Comparison of ENCODE assay signal across 16 mouse cellular contexts in the genomic region with DNA sequence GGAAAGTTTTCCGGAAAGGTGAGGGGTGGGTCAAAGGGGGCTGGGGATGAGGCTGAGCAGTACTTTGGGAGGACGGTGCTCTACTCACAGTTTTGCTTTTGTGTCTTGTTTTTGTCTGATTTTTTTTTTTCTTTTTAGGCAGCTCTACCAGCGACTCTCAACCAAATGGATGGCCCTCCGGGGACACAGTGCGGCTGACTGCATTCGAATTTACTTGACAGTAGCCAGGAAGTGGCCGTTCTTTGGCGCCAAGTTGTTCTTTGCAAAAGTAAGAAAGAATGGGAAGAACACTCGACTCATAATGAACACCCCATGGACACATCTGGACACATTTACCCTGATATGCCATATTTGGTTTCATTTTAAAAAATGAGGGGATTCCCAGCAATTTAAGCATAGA. TPM values are rescaled to one million over a fixed set of nuclear protein-coding genes. Genes with fewer than 3 reads are reported as not detected.
A peak's percentile ranks its signal among the peaks of the same experiment; 100 is the strongest.
DNase-seq lines count a peak whose midpoint lies in the region; ATAC-seq lines count a peak whose summit lies in the region.
"Had no signal": no experiment of that assay in that cellular context is flagged by ENCODE, and none has a peak within 500 bp of the region (broad histone marks: within the 10 kb centered on the region; RNA-seq: fewer than 3 reads in every experiment).

No protein-coding gene starts in this region.

- WGBS in heart, embryonic 10.5 days, result 80% methylated on average over 9 of the region's 9 CpGs
- 54% methylated on average over 9 of the region's 9 CpGs for WGBS in embryonic facial prominence, embryonic 11.5 days
- 94% methylated on average over 9 of the region's 9 CpGs for WGBS in forebrain, embryonic 14.5 days

- no peaks in the 10 kb centered on the region for H3K27me3 ChIP-seq in heart, embryonic 10.5 days (ENCODE audit: insufficient read depth, poor library complexity, severe bottlenecking)
- H3K27me3 ChIP-seq in embryonic facial prominence, embryonic 11.5 days (ENCODE audit: control insufficient read depth, insufficient read depth, low read length), result no peaks in the 10 kb centered on the region
- no peaks in the 10 kb centered on the region for H3K27me3 ChIP-seq in forebrain, embryonic 14.5 days (replicated peaks; ENCODE audit: control insufficient read depth, insufficient read depth, low read length)
- H3K27me3 ChIP-seq: heart, embryonic 15.5 days; hindbrain, embryonic 15.5 days; liver, embryonic 13.5 days had no signal

- H3K4me3 ChIP-seq in heart, embryonic 10.5 days, result no peak overlapping the region
- H3K4me3 ChIP-seq in embryonic facial prominence, embryonic 11.5 days (ENCODE audit: low read depth, low read length), result no peak overlapping the region
- no peak overlapping the region for H3K4me3 ChIP-seq in forebrain, embryonic 14.5 days (ENCODE audit: low read depth, low read length)
- H3K4me3 ChIP-seq: heart, embryonic 15.5 days; hindbrain, embryonic 15.5 days; liver, embryonic 13.5 days; myocyte had no signal

- no peak overlapping the region for H3K9ac ChIP-seq in embryonic facial prominence, embryonic 11.5 days (replicated peaks; ENCODE audit: low read length)
- no peak overlapping the region for H3K9ac ChIP-seq in forebrain, embryonic 14.5 days (ENCODE audit: low read length)
- H3K9ac ChIP-seq: heart, embryonic 15.5 days; hindbrain, embryonic 15.5 days; liver, embryonic 13.5 days had no signal

- no peak overlapping the region for H3K27ac ChIP-seq in heart, embryonic 10.5 days
- H3K27ac ChIP-seq in embryonic facial prominence, embryonic 11.5 days (replicated peaks; ENCODE audit: low read depth, low read length), result no peak overlapping the region
- H3K27ac ChIP-seq in forebrain, embryonic 14.5 days (ENCODE audit: low read depth, low read length), result no peak overlapping the region
- H3K27ac ChIP-seq: heart, embryonic 15.5 days; hindbrain, embryonic 15.5 days; liver, embryonic 13.5 days had no signal

- H3K9me3 ChIP-seq in heart, embryonic 10.5 days, result no peaks in the 10 kb centered on the region
- H3K9me3 ChIP-seq in embryonic facial prominence, embryonic 11.5 days (replicated peaks; ENCODE audit: control insufficient read depth, low read length), result no peaks in the 10 kb centered on the region
- H3K9me3 ChIP-seq in forebrain, embryonic 14.5 days (replicated peaks; ENCODE audit: control insufficient read depth, low read length), result no peaks in the 10 kb centered on the region
- H3K9me3 ChIP-seq: heart, embryonic 15.5 days; hindbrain, embryonic 15.5 days had no signal

- H3K4me2 ChIP-seq in embryonic facial prominence, embryonic 11.5 days (ENCODE audit: low read depth, low read length), result no peak overlapping the region
- no peak overlapping the region for H3K4me2 ChIP-seq in forebrain, embryonic 14.5 days (ENCODE audit: low read length)
- H3K4me2 ChIP-seq: heart, embryonic 15.5 days; hindbrain, embryonic 15.5 days; liver, embryonic 13.5 days; midbrain, embryonic 11.5 days had no signal

- H3K4me1 ChIP-seq in heart, embryonic 10.5 days, result peaks cover 2% of the 10 kb centered on the region; the same call in 1 of the 2 replicates
- H3K4me1 ChIP-seq in embryonic facial prominence, embryonic 11.5 days (ENCODE audit: control insufficient read depth, insufficient read depth, low read length), result no peaks in the 10 kb centered on the region
- no peaks in the 10 kb centered on the region for H3K4me1 ChIP-seq in forebrain, embryonic 14.5 days (ENCODE audit: control insufficient read depth, insufficient read depth, low read length)
- H3K4me1 ChIP-seq: heart, embryonic 15.5 days; hindbrain, embryonic 15.5 days; liver, embryonic 13.5 days had no signal

- no peak for ATAC-seq in embryonic facial prominence, embryonic 11.5 days (replicated peaks; ENCODE audit: insufficient number of reproducible peaks, low FRiP score, low TSS enrichment, low read depth)
- ATAC-seq in forebrain, embryonic 14.5 days, result no peak

- H3K36me3 ChIP-seq in heart, embryonic 10.5 days, result peaks cover 18% of the 10 kb centered on the region; the same call in 1 of the 2 replicates
- H3K36me3 ChIP-seq in embryonic facial prominence, embryonic 11.5 days (replicated peaks; ENCODE audit: control insufficient read depth, insufficient read depth, low read depth, low read length), result no peaks in the 10 kb centered on the region; the same call in 1 of the 2 replicates
- no peaks in the 10 kb centered on the region for H3K36me3 ChIP-seq in forebrain, embryonic 14.5 days (ENCODE audit: control insufficient read depth, insufficient read depth, low read length)
- H3K36me3 ChIP-seq: G1E had no signal

- DNase-seq in heart, adult 8-10 months (ENCODE audit: low spot score), result peak; percentile 27
- no peak for DNase-seq in heart, embryonic 10.5 days (ENCODE audit: low spot score)
- DNase-seq in 3T3-L1 (ENCODE audit: low read depth, low spot score) (peak; percentile 77), liver (no peak)
- peak; percentile 42 for DNase-seq in embryonic facial prominence, embryonic 11.5 days (ENCODE audit: low spot score)
- peak; percentile 24 for DNase-seq in heart, postnatal 4 days
- no peak for DNase-seq in c-Kit-positive CD71-positive TER-119-positive erythroid progenitor cells, embryonic 14.5 days (ENCODE audit: low spot score)
- DNase-seq in forebrain, embryonic 14.5 days (ENCODE audit: low spot score), result no peak
- DNase-seq: cerebellum, adult 11-12 months; layer of hippocampus, adult 9-11 months; liver, embryonic 13.5 days had no signal

RNA-seq across cellular contexts. Expression of a gene that starts 14.8 kb away (rescaled TPM):
- 1 to 10 TPM; 2.5 to 4.9 (median 3.2) TPM for total RNA-seq in heart, adult 8-10 months (2022)
- 9.9 and 17.2 TPM in 2 replicates for polyA plus RNA-seq in heart, embryonic 10.5 days (2016; fragmentation: Nextera tagmentation; extraction: Ambion mirVana)
- 46.2 and 48.0 TPM in 2 replicates for polyA plus RNA-seq in embryonic facial prominence, embryonic 11.5 days (2014; fragmentation: Nextera tagmentation; extraction: Ambion mirVana)
- total RNA-seq in heart, postnatal 4 days (2021), result 1 to 10 TPM; 3.8 to 4.3 TPM
- 42.5 and 43.3 TPM in 2 replicates for polyA plus RNA-seq in forebrain, embryonic 14.5 days (2014; fragmentation: Nextera tagmentation; extraction: Ambion mirVana)
- total RNA-seq: G1E had no signal
- polyA plus RNA-seq: G1E had no signal

Comparison
In these comparisons a context has a peak if more than half of its experiments do, and no peak if none do; other contexts are left out.
1. DNase-seq: peak in heart, adult 8-10 months (single experiment), 3T3-L1 (single experiment), embryonic facial prominence, embryonic 11.5 days (single experiment) and heart, postnatal 4 days (single experiment); none in heart, embryonic 10.5 days (single experiment), liver (single experiment), c-Kit-positive CD71-positive TER-119-positive erythroid progenitor cells, embryonic 14.5 days (single experiment) and forebrain, embryonic 14.5 days (single experiment).